Mouse (Mus musculus) hindbrain, postnatal 0 days (tissue): Measurements from ENCODE around the gene Poc1b. TPM values are rescaled to one million over a fixed set of nuclear protein-coding genes. Genes with fewer than 3 reads are reported as not detected.

Source experiments
- ATAC-seq: fragments of 200-750 bp; cut with Nextera tagmentation; 2 replicates; pipeline ENCODE4 v1.8.0; 2017; ENCODE audit warnings: mild to moderate bottlenecking, moderate TSS enrichment, moderate library complexity
- DNase-seq: peaks from one replicate; pipeline ENCODE4 v3.0.0-alpha.2; 2015; ENCODE audit warnings: low spot score
- H3K27ac ChIP-seq: fragments of 300-500 bp; sonication (generic); 2 replicates; pipeline ENCODE4 v1.5.1; 2014; ENCODE audit warnings: mild to moderate bottlenecking
- H3K27me3 ChIP-seq: fragments of 300-500 bp; sonication (generic); 2 replicates; pipeline ENCODE4 v1.6.1; 2014; ENCODE audit warnings: low read length, mixed read lengths; ENCODE audit not compliant: insufficient read depth
- H3K36me3 ChIP-seq: fragments of 300-500 bp; sonication (generic); 2 replicates; pipeline ENCODE4 v1.6.1; 2014; ENCODE audit warnings: low read length, mixed read lengths; ENCODE audit not compliant: insufficient read depth
- H3K4me1 ChIP-seq: fragments of 300-500 bp; sonication (generic); 2 replicates; pipeline ENCODE4 v1.6.1; 2014; ENCODE audit warnings: antibody characterized with exemption, low read length, mixed read lengths; ENCODE audit not compliant: insufficient read depth
- H3K4me2 ChIP-seq: fragments of 300-500 bp; sonication (generic); 2 replicates; pipeline ENCODE4 v1.6.1; 2014; ENCODE audit warnings: low read depth, mild to moderate bottlenecking, low read length, moderate library complexity, mixed read lengths
- H3K4me3 ChIP-seq: fragments of 300-500 bp; sonication (generic); 2 replicates; pipeline ENCODE4 v1.5.1; 2014; ENCODE audit warnings: low read length
- H3K9ac ChIP-seq: fragments of 300-500 bp; sonication (generic); replicated peaks from 2 replicates; pipeline ENCODE4 v1.6.1; 2014; ENCODE audit warnings: mild to moderate bottlenecking, low read length, moderate library complexity, mixed read lengths
- H3K9me3 ChIP-seq: fragments of 300-500 bp; sonication (generic); 2 replicates; pipeline ENCODE4 v1.6.1; 2016; ENCODE audit warnings: low read length, mixed read lengths
- CTCF ChIP-seq: IDR thresholded peaks from 2 replicates; pipeline ENCODE4 v1.5.1; 2016; ENCODE audit warnings: antibody characterized with exemption, control low read depth, low read depth
- WGBS: fragments of 180-500 bp; shearing (Covaris S2); extraction: QIAGEN DNeasy Blood & Tissue Kit; methylation state at CpG from one replicate; pipeline ENCODE4 v1.1.7; 2014; 5-methylcytosine and 5-hydroxymethylcytosine counted together
- polyA plus RNA-seq: library from polyadenylated mRNA; unstranded; fragments of >200 nt; fragmentation: Nextera tagmentation; extraction: Ambion mirVana; gene quantifications from 2 replicates; pipeline ENCODE4 v1.2.1, GENCODE M21; 2015
- total RNA-seq: library from RNA; depleted of rRNA; stranded (reverse); fragments of >200 nt; gene quantifications from 2 replicates; pipeline ENCODE4 v1.2.3, GENCODE M21; 2014

Poc1b gene
- total and polyA plus RNA-seq, 2 experiments from 2014 or later: 9.7 to 10.1 TPM

GRCm38 (mm10) chr10:99197607-99198305 lies 90.9 kb downstream of the Poc1b start:
- no peak for TF ChIP-seq CTCF
- DNase-seq: peak; percentile 16
- WGBS: 50% methylated on average over 9 of the region's 9 CpGs

GRCm38 (mm10) chr10:99198946-99199345 lies 92.1 kb downstream of the Poc1b start:
- Histone ChIP-seq H3K4me1 (0 out of 2 replicates have a peak, but pooled peaks cover 2% of the 10 kb centered on the region), H3K27me3 (no peaks in the 10 kb centered on the region)
- 91% methylated on average over 9 of the region's 9 CpGs for WGBS

More at GRCm38 (mm10) chr10:99197607-99198305, 90.9 kb downstream of the Poc1b start:
- no peak overlapping the region for H3K4me3 ChIP-seq
- H3K36me3 ChIP-seq: no peaks in the 10 kb centered on the region
- no peak overlapping the region for H3K9ac ChIP-seq
- H3K27ac ChIP-seq: no peak overlapping the region
- ATAC-seq: 0 out of 2 replicates have a peak, but pooled peaks have one; percentile 32
- H3K9me3 ChIP-seq: no peaks in the 10 kb centered on the region
- no peaks in the 10 kb centered on the region for H3K27me3 ChIP-seq
- 0 out of 2 replicates have a peak, but pooled peaks cover 2% of the 10 kb centered on the region for H3K4me1 ChIP-seq
- no peak overlapping the region for H3K4me2 ChIP-seq

GRCm38 (mm10) chr10:99200944-99201343 lies 94.1 kb downstream of the Poc1b start:
- TF ChIP-seq CTCF: no peak
- Histone ChIP-seq H3K4me3 (no peak overlapping the region), H3K36me3 (no peaks in the 10 kb centered on the region), H3K4me2 (no peak overlapping the region), H3K27me3 (no peaks in the 10 kb centered on the region), H3K9me3 (no peaks in the 10 kb centered on the region), H3K4me1 (0 out of 2 replicates have a peak, but pooled peaks cover 2% of the 10 kb centered on the region), H3K9ac (no peak overlapping the region), H3K27ac (no peak overlapping the region)
- WGBS: 74% methylated on average over 5 of the region's 5 CpGs
- ATAC-seq (no peak), DNase-seq (no peak)

More at GRCm38 (mm10) chr10:99198946-99199345, 92.1 kb downstream of the Poc1b start:
- no peak overlapping the region for H3K27ac ChIP-seq
- no peak for ATAC-seq
- no peak overlapping the region for H3K9ac ChIP-seq
- H3K4me3 ChIP-seq: no peak overlapping the region
- no peaks in the 10 kb centered on the region for H3K36me3 ChIP-seq
- DNase-seq: no peak
- no peaks in the 10 kb centered on the region for H3K9me3 ChIP-seq
- no peak overlapping the region for H3K4me2 ChIP-seq
- TF ChIP-seq CTCF: no peak

- no peak overlapping the region for H3K27ac ChIP-seq
- DNase-seq: peak; percentile 31
- H3K27me3 ChIP-seq: no peaks in the 10 kb centered on the region
- H3K9me3 ChIP-seq: no peaks in the 10 kb centered on the region
- no peak overlapping the region for H3K4me3 ChIP-seq
- H3K4me2 ChIP-seq: no peak overlapping the region
- 26% methylated on average over 1 of the region's 1 CpGs for WGBS
- no peak overlapping the region for H3K9ac ChIP-seq
- TF ChIP-seq CTCF: no peak
- 0 out of 2 replicates have a peak, but pooled peaks cover 2% of the 10 kb centered on the region for H3K4me1 ChIP-seq
- H3K36me3 ChIP-seq: no peaks in the 10 kb centered on the region
- no peak for ATAC-seq
Measured at GRCm38 (mm10) chr10:99201786-99202185, 95.0 kb downstream of the Poc1b start.

GRCm38 (mm10) chr10:99202363-99202762 lies 95.5 kb downstream of the Poc1b start:
- 62% methylated on average over 8 of the region's 8 CpGs for WGBS
- TF ChIP-seq CTCF: no peak
- H3K4me2 ChIP-seq: no peak overlapping the region
- 0 out of 2 replicates have a peak, but pooled peaks cover 2% of the 10 kb centered on the region for H3K4me1 ChIP-seq
- H3K9me3 ChIP-seq: no peaks in the 10 kb centered on the region
- ATAC-seq (no peak), DNase-seq (no peak)
- H3K27me3 ChIP-seq: no peaks in the 10 kb centered on the region
- H3K9ac ChIP-seq: no peak overlapping the region
- H3K4me3 ChIP-seq: no peak overlapping the region
- no peaks in the 10 kb centered on the region for H3K36me3 ChIP-seq
- H3K27ac ChIP-seq: no peak overlapping the region

GRCm38 (mm10) chr10:99203163-99203562 lies 96.3 kb downstream of the Poc1b start:
- Histone ChIP-seq H3K4me1 (0 out of 2 replicates have a peak, but pooled peaks cover 2% of the 10 kb centered on the region), H3K27me3 (no peaks in the 10 kb centered on the region), H3K4me2 (peak overlapping the region; percentile 57), H3K36me3 (no peaks in the 10 kb centered on the region), H3K27ac (0 out of 2 replicates have a peak overlapping the region, but pooled peaks have one; percentile 62), H3K9ac (no peak overlapping the region), H3K9me3 (no peaks in the 10 kb centered on the region), H3K4me3 (peak overlapping the region; percentile 29)
- ATAC-seq: no peak
- 62% methylated on average over 5 of the region's 5 CpGs for WGBS
- TF ChIP-seq CTCF: no peak
- DNase-seq: no peak
